Mouse (Mus musculus): ENCODE measurements around the gene Smyd3. TPM values are rescaled to one million over a fixed set of nuclear protein-coding genes. Genes with fewer than 3 reads are reported as not detected.

The Smyd3 gene
- polyA plus RNA-seq, 1 experiment from 2014 or later = 28.3 TPM

GRCm38 (mm10) chr1:179378102-179378501, 139.7 kb downstream of the Smyd3 start:
- Histone ChIP-seq H3K36me3 (ENCODE audit: control insufficient read depth, insufficient read depth, low read length) (no peaks in the 10 kb centered on the region), H3K4me2 (ENCODE audit: low read length) (no peak overlapping the region), H3K4me1 (ENCODE audit: control insufficient read depth, insufficient read depth, low read depth, low read length) (no peaks in the 10 kb centered on the region), H3K4me3 (ENCODE audit: low read length) (no peak overlapping the region), H3K9me3 (ENCODE audit: control insufficient read depth, low read length) (no peaks in the 10 kb centered on the region), H3K9ac (ENCODE audit: low read depth, low read length) (no peak overlapping the region), H3K27me3 (replicated peaks; ENCODE audit: control insufficient read depth, insufficient read depth, low read length) (no peaks in the 10 kb centered on the region), H3K27ac (ENCODE audit: low read depth, low read length) (no peak overlapping the region)
- no peak for ATAC-seq
- 90% methylated on average over 4 of the region's 4 CpGs for WGBS

GRCm38 (mm10) chr1:179374987-179375386, 142.9 kb downstream of the Smyd3 start:
- Histone ChIP-seq H3K27ac (ENCODE audit: low read depth, low read length) (no peak overlapping the region), H3K27me3 (replicated peaks; ENCODE audit: control insufficient read depth, insufficient read depth, low read length) (no peaks in the 10 kb centered on the region), H3K36me3 (ENCODE audit: control insufficient read depth, insufficient read depth, low read length) (no peaks in the 10 kb centered on the region), H3K9me3 (ENCODE audit: control insufficient read depth, low read length) (no peaks in the 10 kb centered on the region), H3K4me1 (ENCODE audit: control insufficient read depth, insufficient read depth, low read depth, low read length) (peaks cover 1% of the 10 kb centered on the region; the same call in 1 of the 2 replicates), H3K4me2 (ENCODE audit: low read length) (no peak overlapping the region), H3K4me3 (ENCODE audit: low read length) (no peak overlapping the region), H3K9ac (ENCODE audit: low read depth, low read length) (no peak overlapping the region)
- 69% methylated on average over 4 of the region's 4 CpGs for WGBS
- no peak for ATAC-seq

- no peak overlapping the region for H3K4me3 ChIP-seq (ENCODE audit: low read length)
- no peak overlapping the region for H3K4me2 ChIP-seq (ENCODE audit: low read length)
- H3K27ac ChIP-seq (ENCODE audit: low read depth, low read length) = no peak overlapping the region
- peaks cover 2% of the 10 kb centered on the region; the same call in 1 of the 2 replicates for H3K4me1 ChIP-seq (ENCODE audit: control insufficient read depth, insufficient read depth, low read depth, low read length)
- ATAC-seq = no peak
- no peaks in the 10 kb centered on the region for H3K9me3 ChIP-seq (ENCODE audit: control insufficient read depth, low read length)
- 93% methylated on average over 11 of the region's 11 CpGs for WGBS
- H3K27me3 ChIP-seq (replicated peaks; ENCODE audit: control insufficient read depth, insufficient read depth, low read length) = no peaks in the 10 kb centered on the region
- no peak overlapping the region for H3K9ac ChIP-seq (ENCODE audit: low read depth, low read length)
- H3K36me3 ChIP-seq (ENCODE audit: control insufficient read depth, insufficient read depth, low read length) = no peaks in the 10 kb centered on the region
Measured at GRCm38 (mm10) chr1:179373911-179374310, 143.9 kb downstream of the Smyd3 start.

- Histone ChIP-seq H3K27me3 (replicated peaks; ENCODE audit: control insufficient read depth, insufficient read depth, low read length) (no peaks in the 10 kb centered on the region), H3K9ac (ENCODE audit: low read depth, low read length) (no peak overlapping the region), H3K4me1 (ENCODE audit: control insufficient read depth, insufficient read depth, low read depth, low read length) (peaks cover 2% of the 10 kb centered on the region; the same call in 1 of the 2 replicates), H3K4me2 (ENCODE audit: low read length) (no peak overlapping the region), H3K27ac (ENCODE audit: low read depth, low read length) (no peak overlapping the region), H3K9me3 (ENCODE audit: control insufficient read depth, low read length) (no peaks in the 10 kb centered on the region), H3K4me3 (ENCODE audit: low read length) (no peak overlapping the region), H3K36me3 (ENCODE audit: control insufficient read depth, insufficient read depth, low read length) (no peaks in the 10 kb centered on the region)
- 63% methylated on average over 3 of the region's 3 CpGs for WGBS
- ATAC-seq = no peak
Measured at GRCm38 (mm10) chr1:179371191-179371590, 146.7 kb downstream of the Smyd3 start.

- no peak overlapping the region for H3K4me2 ChIP-seq (ENCODE audit: low read length)
- no peak overlapping the region for H3K27ac ChIP-seq (ENCODE audit: low read depth, low read length)
- WGBS = 57% methylated on average over 3 of the region's 3 CpGs
- H3K36me3 ChIP-seq (ENCODE audit: control insufficient read depth, insufficient read depth, low read length) = no peaks in the 10 kb centered on the region
- no peak overlapping the region for H3K9ac ChIP-seq (ENCODE audit: low read depth, low read length)
- H3K27me3 ChIP-seq (replicated peaks; ENCODE audit: control insufficient read depth, insufficient read depth, low read length) = no peaks in the 10 kb centered on the region
- no peak for ATAC-seq
- no peaks in the 10 kb centered on the region for H3K9me3 ChIP-seq (ENCODE audit: control insufficient read depth, low read length)
- H3K4me1 ChIP-seq (ENCODE audit: control insufficient read depth, insufficient read depth, low read depth, low read length) = peaks cover 2% of the 10 kb centered on the region; the same call in 1 of the 2 replicates
- no peak overlapping the region for H3K4me3 ChIP-seq (ENCODE audit: low read length)
Measured at GRCm38 (mm10) chr1:179368426-179369010, 149.3 kb downstream of the Smyd3 start.

GRCm38 (mm10) chr1:179361481-179362466, 156.1 kb downstream of the Smyd3 start:
- Histone ChIP-seq H3K4me3 (ENCODE audit: low read length) (no peak overlapping the region), H3K36me3 (ENCODE audit: control insufficient read depth, insufficient read depth, low read length) (no peaks in the 10 kb centered on the region), H3K9ac (ENCODE audit: low read depth, low read length) (no peak overlapping the region), H3K4me2 (ENCODE audit: low read length) (no peak overlapping the region), H3K9me3 (ENCODE audit: control insufficient read depth, low read length) (no peaks in the 10 kb centered on the region), H3K27me3 (replicated peaks; ENCODE audit: control insufficient read depth, insufficient read depth, low read length) (no peaks in the 10 kb centered on the region), H3K27ac (ENCODE audit: low read depth, low read length) (no peak overlapping the region), H3K4me1 (ENCODE audit: control insufficient read depth, insufficient read depth, low read depth, low read length) (no peaks in the 10 kb centered on the region)
- 76% methylated on average over 8 of the region's 8 CpGs for WGBS
- no peak for ATAC-seq

- H3K9ac ChIP-seq (ENCODE audit: low read depth, low read length) = no peak overlapping the region
- no peaks in the 10 kb centered on the region for H3K36me3 ChIP-seq (ENCODE audit: control insufficient read depth, insufficient read depth, low read length)
- ATAC-seq = no peak
- H3K27me3 ChIP-seq (replicated peaks; ENCODE audit: control insufficient read depth, insufficient read depth, low read length) = no peaks in the 10 kb centered on the region
- H3K4me2 ChIP-seq (ENCODE audit: low read length) = no peak overlapping the region
- H3K9me3 ChIP-seq (ENCODE audit: control insufficient read depth, low read length) = no peaks in the 10 kb centered on the region
- no peak overlapping the region for H3K4me3 ChIP-seq (ENCODE audit: low read length)
- H3K4me1 ChIP-seq (ENCODE audit: control insufficient read depth, insufficient read depth, low read depth, low read length) = no peaks in the 10 kb centered on the region
- 89% methylated on average over 2 of the region's 2 CpGs for WGBS
- no peak overlapping the region for H3K27ac ChIP-seq (ENCODE audit: low read depth, low read length)
Measured at GRCm38 (mm10) chr1:179357111-179357510, 160.7 kb downstream of the Smyd3 start.

- Histone ChIP-seq H3K4me3 (ENCODE audit: low read length) (no peak overlapping the region), H3K4me1 (ENCODE audit: control insufficient read depth, insufficient read depth, low read depth, low read length) (no peaks in the 10 kb centered on the region), H3K36me3 (ENCODE audit: control insufficient read depth, insufficient read depth, low read length) (no peaks in the 10 kb centered on the region), H3K27ac (ENCODE audit: low read depth, low read length) (no peak overlapping the region), H3K9me3 (ENCODE audit: control insufficient read depth, low read length) (no peaks in the 10 kb centered on the region), H3K9ac (ENCODE audit: low read depth, low read length) (no peak overlapping the region), H3K4me2 (ENCODE audit: low read length) (no peak overlapping the region), H3K27me3 (replicated peaks; ENCODE audit: control insufficient read depth, insufficient read depth, low read length) (no peaks in the 10 kb centered on the region)
- no peak for ATAC-seq
- WGBS = 77% methylated on average over 6 of the region's 6 CpGs
Measured at GRCm38 (mm10) chr1:179354250-179354649, 163.6 kb downstream of the Smyd3 start.

- ATAC-seq = no peak; the same call in 1 of the 2 replicates
- no peaks in the 10 kb centered on the region for H3K36me3 ChIP-seq (ENCODE audit: control insufficient read depth, insufficient read depth, low read length)
- no peak overlapping the region for H3K4me2 ChIP-seq (ENCODE audit: low read length)
- H3K9ac ChIP-seq (ENCODE audit: low read depth, low read length) = no peak overlapping the region
- no peaks in the 10 kb centered on the region for H3K27me3 ChIP-seq (replicated peaks; ENCODE audit: control insufficient read depth, insufficient read depth, low read length)
- H3K27ac ChIP-seq (ENCODE audit: low read depth, low read length) = no peak overlapping the region
- 24% methylated on average over 2 of the region's 2 CpGs for WGBS
- H3K4me3 ChIP-seq (ENCODE audit: low read length) = no peak overlapping the region
- H3K9me3 ChIP-seq (ENCODE audit: control insufficient read depth, low read length) = no peaks in the 10 kb centered on the region
- peaks cover 5% of the 10 kb centered on the region; the same call in 1 of the 2 replicates for H3K4me1 ChIP-seq (ENCODE audit: control insufficient read depth, insufficient read depth, low read depth, low read length)
Measured at GRCm38 (mm10) chr1:179345318-179345925, 172.4 kb downstream of the Smyd3 start.
